Mouse (Mus musculus): ENCODE results near the gene Arrdc5. TPM values are rescaled to one million over a fixed set of nuclear protein-coding genes. Genes with fewer than 3 reads are reported as not detected.

Gene Arrdc5
- polyA plus RNA-seq, 1 experiment: not detected

- Histone ChIP-seq H3K4me1 (ENCODE audit: control insufficient read depth, insufficient read depth, low read length) (0 out of 2 replicates have a peak, but pooled peaks cover 2% of the 10 kb centered on the region), H3K4me3 (replicated peaks; ENCODE audit: extremely low read depth, low read depth, low read length) (no peak overlapping the region)
- TF ChIP-seq POLR2A (IDR thresholded peaks at IDR 0.05; ENCODE audit: borderline replicate concordance, extremely low read depth, low read depth, low read length) (no peak), CTCF (IDR thresholded peaks at IDR 0.05; ENCODE audit: insufficient read depth, low read length) (no peak)
- WGBS: 33% methylated on average over 9 of the region's 9 CpGs
- DNase-seq: no peak
Observed at GRCm38 (mm10) chr17:56305156-56305555, 5.1 kb upstream of the Arrdc5 start.

- no peak overlapping the region for H3K4me3 ChIP-seq (replicated peaks; ENCODE audit: extremely low read depth, low read depth, low read length)
- H3K4me1 ChIP-seq (ENCODE audit: control insufficient read depth, insufficient read depth, low read length): 0 out of 2 replicates have a peak, but pooled peaks cover 2% of the 10 kb centered on the region
- TF ChIP-seq POLR2A (IDR thresholded peaks at IDR 0.05; ENCODE audit: borderline replicate concordance, extremely low read depth, low read depth, low read length) (no peak), CTCF (IDR thresholded peaks at IDR 0.05; ENCODE audit: insufficient read depth, low read length) (no peak)
- no peak for DNase-seq
- 12% methylated on average over 11 of the region's 11 CpGs for WGBS
Observed at GRCm38 (mm10) chr17:56304718-56305117, 4.6 kb upstream of the Arrdc5 start.

- DNase-seq: peak; percentile 94
- WGBS: under 1% methylated on average over 68 of the region's 68 CpGs
- Histone ChIP-seq H3K4me1 (ENCODE audit: control insufficient read depth, insufficient read depth, low read length) (0 out of 2 replicates have a peak, but pooled peaks cover 2% of the 10 kb centered on the region), H3K4me3 (replicated peaks; ENCODE audit: extremely low read depth, low read depth, low read length) (peak overlapping the region; percentile 77)
- TF ChIP-seq CTCF (IDR thresholded peaks at IDR 0.05; ENCODE audit: insufficient read depth, low read length) (no peak), POLR2A (IDR thresholded peaks at IDR 0.05; ENCODE audit: borderline replicate concordance, extremely low read depth, low read depth, low read length) (no peak)
Observed at GRCm38 (mm10) chr17:56303847-56304586, 3.9 kb upstream of the Arrdc5 start.

- peak; percentile 40 for DNase-seq
- under 1% methylated on average over 43 of the region's 43 CpGs for WGBS
- peak within 1 kb of the TSS; percentile 77 for H3K4me3 ChIP-seq (replicated peaks; ENCODE audit: extremely low read depth, low read depth, low read length)
- 0 out of 2 replicates have a peak, but pooled peaks cover 2% of the 10 kb centered on the region for H3K4me1 ChIP-seq (ENCODE audit: control insufficient read depth, insufficient read depth, low read length)
- TF ChIP-seq POLR2A (IDR thresholded peaks at IDR 0.05; ENCODE audit: borderline replicate concordance, extremely low read depth, low read depth, low read length) (no peak), CTCF (IDR thresholded peaks at IDR 0.05; ENCODE audit: insufficient read depth, low read length) (no peak)
Observed at GRCm38 (mm10) chr17:56303160-56303846, 3.2 kb upstream of the Arrdc5 start, which contains the start of gene Uhrf1. Gene Uhrf1 (plus strand): TSS chr17:56303321.

- WGBS: 35% methylated on average over 13 of the region's 13 CpGs
- H3K4me1 ChIP-seq (ENCODE audit: control insufficient read depth, insufficient read depth, low read length): 0 out of 2 replicates have a peak, but pooled peaks cover 2% of the 10 kb centered on the region
- TF ChIP-seq POLR2A (IDR thresholded peaks at IDR 0.05; ENCODE audit: borderline replicate concordance, extremely low read depth, low read depth, low read length) (no peak), CTCF (IDR thresholded peaks at IDR 0.05; ENCODE audit: insufficient read depth, low read length) (no peak)
- H3K4me3 ChIP-seq (replicated peaks; ENCODE audit: extremely low read depth, low read depth, low read length): no peak overlapping the region
- no peak for DNase-seq
Observed at GRCm38 (mm10) chr17:56302363-56302996, 2.4 kb upstream of the Arrdc5 start.

GRCm38 (mm10) chr17:56298238-56298637 is 1.8 kb downstream of the Arrdc5 start:
- TF ChIP-seq CTCF (IDR thresholded peaks at IDR 0.05; ENCODE audit: insufficient read depth, low read length) (no peak), POLR2A (IDR thresholded peaks at IDR 0.05; ENCODE audit: borderline replicate concordance, extremely low read depth, low read depth, low read length) (no peak)
- 86% methylated on average over 1 of the region's 1 CpGs for WGBS
- H3K4me1 ChIP-seq (ENCODE audit: control insufficient read depth, insufficient read depth, low read length): no peaks in the 10 kb centered on the region
- H3K4me3 ChIP-seq (replicated peaks; ENCODE audit: extremely low read depth, low read depth, low read length): no peak overlapping the region
- no peak for DNase-seq

- no peak for TF ChIP-seq POLR2A (IDR thresholded peaks at IDR 0.05; ENCODE audit: borderline replicate concordance, extremely low read depth, low read depth, low read length)
- TF ChIP-seq CTCF (IDR thresholded peaks at IDR 0.05; ENCODE audit: insufficient read depth, low read length): no peak
- Histone ChIP-seq H3K4me1 (ENCODE audit: control insufficient read depth, insufficient read depth, low read length) (peaks cover 3% of the 10 kb centered on the region), H3K4me3 (replicated peaks; ENCODE audit: extremely low read depth, low read depth, low read length) (no peak overlapping the region)
- no peak for DNase-seq
- 77% methylated on average over 1 of the region's 1 CpGs for WGBS
Observed at GRCm38 (mm10) chr17:56296201-56296600, 3.9 kb downstream of the Arrdc5 start.

GRCm38 (mm10) chr17:56294241-56294640 is 5.8 kb downstream of the Arrdc5 start:
- no peak for DNase-seq
- no peak overlapping the region for H3K4me3 ChIP-seq (replicated peaks; ENCODE audit: extremely low read depth, low read depth, low read length)
- TF ChIP-seq POLR2A (IDR thresholded peaks at IDR 0.05; ENCODE audit: borderline replicate concordance, extremely low read depth, low read depth, low read length) (no peak), CTCF (IDR thresholded peaks at IDR 0.05; ENCODE audit: insufficient read depth, low read length) (no peak)

GRCm38 (mm10) chr17:56293291-56293690 is 6.8 kb downstream of the Arrdc5 start:
- WGBS: 68% methylated on average over 1 of the region's 1 CpGs
- TF ChIP-seq POLR2A (IDR thresholded peaks at IDR 0.05; ENCODE audit: borderline replicate concordance, extremely low read depth, low read depth, low read length): no peak
- TF ChIP-seq CTCF (IDR thresholded peaks at IDR 0.05; ENCODE audit: insufficient read depth, low read length): no peak
- Histone ChIP-seq H3K4me1 (ENCODE audit: control insufficient read depth, insufficient read depth, low read length) (peaks cover 3% of the 10 kb centered on the region), H3K4me3 (replicated peaks; ENCODE audit: extremely low read depth, low read depth, low read length) (no peak overlapping the region)
- no peak for DNase-seq

More at GRCm38 (mm10) chr17:56294241-56294640, 5.8 kb downstream of the Arrdc5 start:
- peaks cover 3% of the 10 kb centered on the region for H3K4me1 ChIP-seq (ENCODE audit: control insufficient read depth, insufficient read depth, low read length)
- 89% methylated on average over 19 of the region's 19 CpGs for WGBS

Data from lung, adult 2 months (tissue).